Mouse (Mus musculus): ENCODE data around the gene Rnaseh2a.

The Rnaseh2a gene

DNA sequence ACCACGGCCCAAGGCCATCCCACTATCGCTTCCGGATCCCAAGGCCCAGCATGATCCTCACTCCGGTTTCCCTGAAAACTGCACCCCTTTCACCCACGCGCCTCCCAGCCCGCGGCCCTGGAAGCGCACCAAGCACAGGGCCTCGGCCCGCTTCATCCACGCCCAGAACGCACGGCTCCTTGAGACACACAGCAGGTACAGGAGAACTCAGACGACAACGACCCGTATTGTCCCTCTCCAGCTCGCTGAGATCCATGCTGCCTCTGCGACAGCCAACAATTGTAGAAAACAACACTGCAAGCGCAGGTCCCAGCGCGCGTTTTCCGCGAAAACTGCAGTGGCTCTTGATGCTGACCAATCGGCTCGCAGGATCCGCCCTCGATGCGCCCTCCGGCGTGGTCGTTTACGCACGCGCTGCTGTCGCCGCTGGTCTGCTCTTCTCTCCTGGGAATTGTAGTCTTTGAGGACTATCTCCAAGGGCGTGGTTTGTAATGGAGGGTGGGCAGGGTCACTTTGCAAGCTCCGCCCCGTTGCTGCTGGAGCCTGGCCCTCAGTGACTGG, 3.8 kb downstream of the Rnaseh2a start:
- peak; percentile 87 to 90 for DNase-seq

DNA sequence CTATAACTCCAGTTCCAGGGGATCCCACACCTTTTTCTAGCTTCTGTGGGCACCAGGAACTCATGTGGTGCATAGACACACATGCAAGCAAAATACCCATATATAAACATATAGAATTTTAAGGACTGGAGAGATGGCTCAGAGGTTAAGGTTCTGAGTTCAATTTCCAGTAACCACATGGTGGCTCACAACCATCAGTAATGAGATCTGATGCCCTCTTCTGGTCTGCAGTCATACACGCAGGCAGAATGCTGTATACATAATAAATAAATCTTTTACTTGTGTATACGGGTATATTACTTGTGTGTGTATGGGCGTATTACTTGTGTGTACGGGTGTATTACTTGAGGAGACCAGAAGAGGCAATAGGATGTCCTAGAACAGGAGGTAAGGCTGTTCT, 5.6 kb downstream of the Rnaseh2a start:
- DNase-seq: no peak

GRCm38 (mm10) chr8:84959811-84960210, 9.8 kb downstream of the Rnaseh2a start:
- no peak for DNase-seq

DNA sequence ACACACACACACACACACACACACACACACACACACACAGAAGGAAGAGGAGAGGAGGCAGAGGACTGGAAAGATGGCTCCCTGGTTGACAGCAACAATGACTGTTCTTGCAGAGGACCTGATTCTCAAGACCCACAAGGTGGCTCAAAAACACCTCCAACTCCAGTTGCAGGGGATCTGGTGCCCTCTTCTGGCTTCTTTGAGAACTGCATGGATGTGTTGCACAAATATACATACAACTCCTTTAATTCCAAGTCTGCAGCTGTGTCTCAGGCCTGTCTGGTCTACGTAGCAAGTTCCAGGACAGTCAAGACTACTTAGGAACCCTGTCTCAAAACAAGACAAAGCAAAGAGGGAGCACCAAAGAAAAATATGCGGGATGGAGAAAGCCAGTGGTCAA, 12.8 kb downstream of the Rnaseh2a start:
- peak; percentile 88 to 90 for DNase-seq

DNA sequence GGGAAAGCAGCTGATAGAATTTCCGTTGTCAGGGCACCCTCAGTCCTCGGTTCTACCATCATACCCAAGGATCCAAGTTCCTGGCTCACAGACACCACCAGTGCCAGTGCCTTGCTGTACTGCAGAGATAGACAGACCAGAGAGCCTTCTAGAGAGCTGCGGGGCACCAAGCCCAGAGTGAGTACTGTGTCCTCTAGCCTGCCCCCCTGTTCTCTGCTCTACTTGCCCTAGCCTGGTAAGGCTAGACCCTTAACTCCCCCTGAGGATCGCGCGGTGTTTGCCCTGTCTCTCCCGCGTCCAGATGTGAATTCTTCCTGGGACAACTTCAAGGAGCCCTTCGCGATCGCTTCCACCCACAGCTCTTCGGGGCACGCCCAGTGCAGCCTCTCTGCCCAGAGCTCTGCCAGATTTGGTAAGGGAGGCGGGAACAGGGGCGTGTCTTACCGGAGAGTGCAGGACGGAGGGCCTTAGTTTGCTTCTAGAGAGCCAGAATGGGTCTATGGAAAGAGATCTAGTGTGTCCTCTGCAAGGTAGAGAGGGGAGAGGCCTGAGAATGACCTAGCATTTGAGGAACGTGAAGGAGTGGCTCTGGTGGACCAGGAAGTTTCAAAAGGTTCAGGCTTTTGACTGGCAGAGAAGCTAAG, 16.8 kb downstream of the Rnaseh2a start:
- no peak for DNase-seq

GRCm38 (mm10) chr8:84949753-84950152, 19.8 kb downstream of the Rnaseh2a start:
- peak; percentile 27 to 33 for DNase-seq

GRCm38 (mm10) chr8:84947241-84947545, 22.4 kb downstream of the Rnaseh2a start:
- peak; percentile 62 to 67 for DNase-seq

DNA sequence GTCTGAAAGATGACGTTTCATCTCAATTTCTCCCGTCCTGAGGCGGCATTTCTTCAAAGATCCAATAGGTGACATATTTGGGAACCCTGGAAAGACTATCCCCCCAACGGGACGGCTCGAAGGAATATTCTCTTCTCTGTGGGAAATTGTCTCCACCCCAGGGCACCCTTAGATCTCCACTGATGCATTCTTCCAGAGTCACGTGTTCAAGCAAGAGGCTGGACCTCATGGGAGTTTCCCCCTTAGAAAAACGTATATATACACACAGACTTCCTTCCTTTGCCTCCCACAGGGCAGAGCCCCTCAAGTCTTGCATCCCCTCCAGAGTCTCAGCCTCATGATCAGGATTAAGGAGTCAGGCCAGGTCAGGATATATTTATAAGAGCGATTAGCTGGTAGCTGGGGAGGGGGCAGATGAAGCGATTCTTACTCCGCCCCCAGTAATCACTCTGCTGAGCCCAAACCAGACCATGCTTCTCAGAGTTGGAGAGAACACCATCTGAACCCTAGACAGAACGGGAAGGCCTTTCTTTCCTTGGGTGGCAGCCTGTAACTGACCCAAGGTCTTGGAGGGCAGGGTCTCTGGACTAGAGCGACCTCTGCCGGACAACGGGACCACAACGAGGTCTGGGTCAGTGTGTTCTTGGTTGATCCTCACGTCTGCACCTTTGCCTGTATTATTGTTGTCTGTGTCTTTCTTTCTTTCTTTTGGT, 22.9 kb downstream of the Rnaseh2a start, which contains the start of gene Rtbdn:
Gene Rtbdn (plus strand): TSS at position 464 of the 713 bp plus-strand sequence.
- DNase-seq: peak in 1 of 2 experiments; percentile 25

- DNase-seq: peak; percentile 50 to 52
Measured at GRCm38 (mm10) chr8:84945633-84946527, 23.7 kb downstream of the Rnaseh2a start.

DNA sequence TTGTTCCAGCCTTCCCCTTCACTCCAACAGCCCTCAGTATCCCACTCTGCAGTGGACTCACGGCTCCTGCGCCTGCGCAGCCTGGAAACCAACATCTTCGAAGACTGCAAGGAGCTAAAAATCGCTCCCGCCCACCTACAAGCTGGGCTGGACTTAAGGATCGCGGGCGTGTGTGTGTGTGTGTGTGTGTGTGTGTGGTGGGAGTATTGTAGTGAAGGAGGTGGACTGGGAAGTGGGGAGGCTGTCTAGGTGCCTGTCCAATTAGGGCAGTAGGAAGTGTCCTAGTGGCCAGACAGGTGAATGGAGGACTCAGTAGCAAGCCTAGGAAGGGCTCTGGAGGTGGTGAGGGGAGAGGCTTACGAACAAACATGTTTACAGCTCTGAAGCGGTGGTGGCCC, 24.3 kb downstream of the Rnaseh2a start:
- peak in 1 of 2 experiments; percentile 18 for DNase-seq

GRCm38 (mm10) chr8:84944478-84945160, 24.9 kb downstream of the Rnaseh2a start:
- peak; percentile 52 to 54 for DNase-seq

- no peak for DNase-seq
Measured at GRCm38 (mm10) chr8:84943699-84944098, 25.9 kb downstream of the Rnaseh2a start.

- no peak for DNase-seq
Measured at GRCm38 (mm10) chr8:84937620-84938485, 31.7 kb downstream of the Rnaseh2a start.

DNA sequence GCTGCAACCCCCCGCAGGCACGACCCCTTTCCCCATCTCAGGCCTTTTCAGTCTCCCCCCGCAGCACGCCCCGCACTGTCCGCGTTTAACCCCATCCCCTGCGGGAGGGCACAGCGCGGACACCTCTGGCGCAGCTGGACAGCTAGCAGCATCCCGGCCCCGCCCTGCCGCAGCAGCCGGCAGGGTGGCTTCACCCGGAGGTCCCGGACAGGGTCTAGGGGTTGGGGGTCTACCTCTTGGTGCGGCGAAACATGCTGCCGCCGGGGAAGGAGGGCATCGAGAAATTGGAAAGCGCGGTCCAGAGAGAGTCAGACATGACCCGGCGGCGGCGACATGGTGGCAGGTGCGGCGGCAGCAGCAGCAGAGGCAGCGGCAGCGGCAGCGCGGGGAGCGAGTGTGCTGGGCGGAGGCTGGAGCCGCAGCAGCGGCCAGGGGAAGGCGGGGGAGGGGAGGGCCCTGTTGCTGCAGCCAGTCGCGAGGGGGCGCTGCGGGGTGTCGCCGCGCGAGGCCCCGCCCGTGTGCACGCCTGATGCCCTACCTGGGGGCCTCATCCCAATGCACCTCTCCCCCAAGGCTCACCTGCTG, 32.5 kb downstream of the Rnaseh2a start, which contains the start of gene Mast1:
Gene Mast1 (minus strand): TSS at position 398 of the 585 bp plus-strand sequence.
- peak; percentile 84 to 86 for DNase-seq

DNA sequence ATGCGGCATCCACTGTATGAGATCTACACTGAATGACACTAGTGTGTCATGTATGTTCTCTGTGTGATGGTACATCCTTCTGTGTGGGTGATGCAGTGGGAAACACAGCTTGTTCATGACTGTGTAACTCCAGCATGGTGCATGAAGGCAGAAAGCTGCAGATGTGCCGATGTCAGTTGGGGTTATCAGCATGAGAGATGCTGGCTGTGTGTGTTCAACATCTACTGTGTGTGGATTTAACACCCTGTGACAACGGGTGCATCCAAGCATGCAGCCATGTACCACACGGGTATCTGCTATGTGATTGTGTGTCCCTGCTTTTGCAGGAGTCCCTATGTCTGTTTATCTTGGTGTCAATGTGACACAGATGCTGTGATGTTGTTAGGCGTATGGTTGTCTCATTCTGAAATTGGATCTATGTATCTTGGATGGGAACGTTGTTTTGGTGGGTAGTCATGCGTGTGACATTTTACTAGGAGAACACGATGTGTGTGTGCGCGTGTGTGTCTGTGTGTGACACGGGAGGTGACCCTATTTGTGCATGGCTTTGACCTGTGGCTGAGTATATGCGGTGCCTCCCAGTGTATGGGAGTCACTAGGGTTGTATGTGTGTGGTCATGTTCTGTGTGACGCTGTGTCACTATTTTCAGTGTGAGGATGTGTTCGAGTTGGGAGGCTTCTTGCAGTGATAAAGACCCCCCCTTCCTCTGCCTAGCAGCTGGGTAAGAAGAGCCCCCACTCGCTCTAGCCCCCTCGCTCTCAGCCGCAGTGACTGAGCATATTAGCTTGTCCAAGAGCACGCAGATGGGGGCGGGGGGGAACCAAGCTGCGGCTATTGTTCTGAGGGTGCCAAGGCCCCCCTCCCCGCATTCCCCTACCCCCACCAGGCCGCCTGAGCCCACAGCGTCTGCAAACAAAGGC, 33.3 kb downstream of the Rnaseh2a start:
- peak in 1 of 2 experiments; percentile 15 for DNase-seq

DNA sequence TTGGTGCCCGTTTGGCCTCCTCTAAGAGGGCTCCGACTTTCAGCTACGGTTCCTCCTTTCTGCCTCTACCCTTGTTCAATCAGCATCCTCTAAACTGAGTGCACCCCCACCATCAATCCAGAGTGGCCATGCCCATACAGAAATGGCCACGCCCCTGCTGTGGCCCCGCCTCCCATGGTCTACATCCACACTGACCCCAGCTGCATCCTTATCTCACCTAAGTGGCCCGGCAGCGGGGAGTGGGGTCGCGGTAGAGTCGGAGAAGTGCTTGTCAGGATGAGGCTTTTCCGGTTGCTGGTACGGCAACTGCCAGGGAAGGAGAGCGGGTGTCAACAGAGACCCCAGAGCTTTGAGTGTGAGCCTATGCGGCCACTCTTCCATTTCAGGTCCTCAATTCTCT, 34.1 kb downstream of the Rnaseh2a start:
- DNase-seq: peak in 1 of 2 experiments; percentile 31

DNA sequence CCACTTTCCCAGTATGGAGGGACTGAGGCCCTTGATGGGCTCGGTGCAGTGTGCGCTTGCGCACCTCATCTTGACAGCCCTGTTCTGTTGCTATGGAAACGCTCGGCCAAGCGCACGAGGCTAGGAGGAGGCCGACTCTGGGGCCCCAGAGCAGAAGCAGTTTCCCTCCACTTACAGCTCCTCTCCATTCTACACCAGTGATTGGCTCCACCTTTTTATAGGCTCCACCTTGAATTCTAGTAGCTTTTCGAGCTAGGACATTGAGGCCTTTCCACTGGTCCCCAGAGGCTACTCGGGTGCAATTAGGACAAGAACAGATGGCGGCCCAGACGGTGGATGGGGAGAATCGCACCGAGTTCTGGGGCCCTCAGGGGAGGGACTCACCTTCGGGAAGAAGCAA, 34.7 kb downstream of the Rnaseh2a start:
- DNase-seq: peak; percentile 35 to 40

GRCm38 (mm10) chr8:84933767-84934559, 35.6 kb downstream of the Rnaseh2a start:
- DNase-seq: no peak

- no peak for DNase-seq
Measured at GRCm38 (mm10) chr8:84930582-84930981, 39.0 kb downstream of the Rnaseh2a start.
